Mouse (Mus musculus) forebrain, embryonic 16.5 days (tissue): Measurements from ENCODE around the gene Scmh1. TPM values are rescaled to one million over a fixed set of nuclear protein-coding genes. Genes with fewer than 3 reads are reported as not detected.

Source experiments
- ATAC-seq: fragments of 200-750 bp; cut with Nextera tagmentation; 2 replicates; pipeline ENCODE4 v1.8.0; 2017; ENCODE audit warnings: mild to moderate bottlenecking, moderate library complexity
- H3K27ac ChIP-seq: fragments of 300-500 bp; sonication (generic); 2 replicates; pipeline ENCODE4 v1.5.1; 2014; ENCODE audit warnings: low read length, control low read depth
- H3K27me3 ChIP-seq: fragments of 300-500 bp; sonication (generic); replicated peaks from 2 replicates; pipeline ENCODE4 v1.6.1; 2014; ENCODE audit warnings: low read length; ENCODE audit not compliant: control insufficient read depth, insufficient read depth
- H3K36me3 ChIP-seq: fragments of 300-500 bp; sonication (generic); 2 replicates; pipeline ENCODE4 v1.6.1; 2014; ENCODE audit not compliant: control insufficient read depth, insufficient read depth
- H3K4me1 ChIP-seq: fragments of 300-500 bp; sonication (generic); replicated peaks from 2 replicates; pipeline ENCODE4 v1.6.1; 2014; ENCODE audit warnings: low read length; ENCODE audit not compliant: control insufficient read depth, insufficient read depth
- H3K4me2 ChIP-seq: fragments of 300-500 bp; sonication (generic); 2 replicates; pipeline ENCODE4 v1.6.1; 2014; ENCODE audit warnings: mild to moderate bottlenecking, low read length, control low read depth
- H3K4me3 ChIP-seq: fragments of 300-500 bp; sonication (generic); replicated peaks from 2 replicates; pipeline ENCODE4 v1.5.1; 2014; ENCODE audit warnings: mild to moderate bottlenecking, low read length, control low read depth
- H3K9ac ChIP-seq: fragments of 300-500 bp; sonication (generic); replicated peaks from 2 replicates; pipeline ENCODE4 v1.6.1; 2014; ENCODE audit warnings: low read depth, low read length, control low read depth
- H3K9me3 ChIP-seq: fragments of 300-500 bp; sonication (generic); 2 replicates; pipeline ENCODE4 v1.6.1; 2016; ENCODE audit warnings: low read length; ENCODE audit not compliant: control insufficient read depth
- WGBS: fragments of 180-500 bp; shearing (Covaris S2); extraction: QIAGEN DNeasy Blood & Tissue Kit; methylation state at CpG from one replicate; pipeline ENCODE4 v1.1.7; 2014; 5-methylcytosine and 5-hydroxymethylcytosine counted together
- polyA plus RNA-seq: library from polyadenylated mRNA; unstranded; fragments of >200 nt; fragmentation: Nextera tagmentation; extraction: Ambion mirVana; gene quantifications from 2 replicates; pipeline ENCODE4 v1.2.1, GENCODE M21; 2015

Gene Scmh1
- polyA plus RNA-seq, 1 experiment from 2014 or later, result 80.2 TPM

- Histone ChIP-seq H3K4me3 (no peak overlapping the region), H3K9me3 (no peaks in the 10 kb centered on the region), H3K27ac (no peak overlapping the region), H3K9ac (no peak overlapping the region), H3K4me1 (peaks cover 17% of the 10 kb centered on the region), H3K36me3 (no peaks in the 10 kb centered on the region), H3K4me2 (no peak overlapping the region), H3K27me3 (no peaks in the 10 kb centered on the region)
- 11% methylated on average over 4 of the region's 4 CpGs for WGBS
- no peak for ATAC-seq
Measured at GRCm38 (mm10) chr4:120373813-120374212, 31.3 kb upstream of the Scmh1 start.

GRCm38 (mm10) chr4:120380811-120381391, 24.2 kb upstream of the Scmh1 start:
- no peak overlapping the region; the same call in 1 of the 2 replicates for H3K27ac ChIP-seq
- peak; percentile 80 for ATAC-seq
- 6% methylated on average over 7 of the region's 7 CpGs for WGBS

GRCm38 (mm10) chr4:120385496-120385895, 19.6 kb upstream of the Scmh1 start:
- no peak for ATAC-seq
- Histone ChIP-seq H3K9ac (no peak overlapping the region), H3K4me3 (no peak overlapping the region), H3K4me2 (no peak overlapping the region), H3K4me1 (peaks cover 9% of the 10 kb centered on the region), H3K27ac (no peak overlapping the region), H3K36me3 (no peaks in the 10 kb centered on the region), H3K27me3 (no peaks in the 10 kb centered on the region), H3K9me3 (no peaks in the 10 kb centered on the region)
- 82% methylated on average over 2 of the region's 2 CpGs for WGBS

More at GRCm38 (mm10) chr4:120380811-120381391, 24.2 kb upstream of the Scmh1 start:
- H3K27me3 ChIP-seq, result no peaks in the 10 kb centered on the region
- H3K9me3 ChIP-seq, result no peaks in the 10 kb centered on the region
- no peak overlapping the region for H3K9ac ChIP-seq
- 0 out of 2 replicates have a peak overlapping the region, but pooled peaks have one; percentile 16 for H3K4me2 ChIP-seq
- H3K4me1 ChIP-seq, result peaks cover 3% of the 10 kb centered on the region
- no peak overlapping the region for H3K4me3 ChIP-seq
- no peaks in the 10 kb centered on the region for H3K36me3 ChIP-seq

- Histone ChIP-seq H3K27me3 (no peaks in the 10 kb centered on the region), H3K9me3 (no peaks in the 10 kb centered on the region), H3K4me1 (peaks cover 6% of the 10 kb centered on the region; the same call in 1 of the 2 replicates), H3K4me3 (no peak overlapping the region), H3K27ac (no peak overlapping the region), H3K4me2 (no peak overlapping the region), H3K36me3 (no peaks in the 10 kb centered on the region), H3K9ac (no peak overlapping the region)
- no peak for ATAC-seq
- 38% methylated on average over 4 of the region's 4 CpGs for WGBS
Measured at GRCm38 (mm10) chr4:120387496-120387895, 17.6 kb upstream of the Scmh1 start.

GRCm38 (mm10) chr4:120387968-120388367, 17.1 kb upstream of the Scmh1 start:
- H3K4me3 ChIP-seq, result no peak overlapping the region
- ATAC-seq, result no peak
- H3K36me3 ChIP-seq, result no peaks in the 10 kb centered on the region
- H3K9ac ChIP-seq, result no peak overlapping the region
- H3K27ac ChIP-seq, result no peak overlapping the region
- no peak overlapping the region for H3K4me2 ChIP-seq
- 86% methylated on average over 2 of the region's 2 CpGs for WGBS
- no peaks in the 10 kb centered on the region for H3K27me3 ChIP-seq
- no peaks in the 10 kb centered on the region for H3K9me3 ChIP-seq
- peaks cover 6% of the 10 kb centered on the region; the same call in 1 of the 2 replicates for H3K4me1 ChIP-seq

GRCm38 (mm10) chr4:120388998-120389542, 16.0 kb upstream of the Scmh1 start:
- Histone ChIP-seq H3K9me3 (no peaks in the 10 kb centered on the region), H3K4me1 (peaks cover 6% of the 10 kb centered on the region; the same call in 1 of the 2 replicates), H3K4me2 (no peak overlapping the region), H3K4me3 (no peak overlapping the region), H3K27ac (peak overlapping the region; percentile 10), H3K36me3 (no peaks in the 10 kb centered on the region), H3K27me3 (no peaks in the 10 kb centered on the region), H3K9ac (no peak overlapping the region)
- WGBS, result 12% methylated on average over 3 of the region's 3 CpGs
- ATAC-seq, result no peak

GRCm38 (mm10) chr4:120389546-120389945, 15.5 kb upstream of the Scmh1 start:
- no peak overlapping the region for H3K9ac ChIP-seq
- no peaks in the 10 kb centered on the region for H3K27me3 ChIP-seq
- no peak overlapping the region for H3K4me3 ChIP-seq
- H3K4me1 ChIP-seq, result peaks cover 6% of the 10 kb centered on the region; the same call in 1 of the 2 replicates
- H3K4me2 ChIP-seq, result no peak overlapping the region
- no peaks in the 10 kb centered on the region for H3K9me3 ChIP-seq
- WGBS, result 15% methylated on average over 6 of the region's 6 CpGs
- H3K36me3 ChIP-seq, result no peaks in the 10 kb centered on the region
- ATAC-seq, result peak; percentile 70
- H3K27ac ChIP-seq, result peak overlapping the region; percentile 10

GRCm38 (mm10) chr4:120391591-120391990, 13.5 kb upstream of the Scmh1 start:
- H3K4me1 ChIP-seq, result peaks cover 6% of the 10 kb centered on the region; the same call in 1 of the 2 replicates
- H3K4me2 ChIP-seq, result no peak overlapping the region
- no peaks in the 10 kb centered on the region for H3K27me3 ChIP-seq
- H3K36me3 ChIP-seq, result no peaks in the 10 kb centered on the region
- H3K27ac ChIP-seq, result no peak overlapping the region
- no peak for ATAC-seq
- H3K9me3 ChIP-seq, result no peaks in the 10 kb centered on the region
- H3K4me3 ChIP-seq, result no peak overlapping the region
- 49% methylated on average over 6 of the region's 6 CpGs for WGBS
- no peak overlapping the region for H3K9ac ChIP-seq

GRCm38 (mm10) chr4:120392341-120392740, 12.7 kb upstream of the Scmh1 start:
- Histone ChIP-seq H3K9ac (no peak overlapping the region), H3K27me3 (no peaks in the 10 kb centered on the region), H3K36me3 (no peaks in the 10 kb centered on the region), H3K4me3 (no peak overlapping the region), H3K4me2 (no peak overlapping the region), H3K4me1 (peaks cover 6% of the 10 kb centered on the region; the same call in 1 of the 2 replicates), H3K9me3 (no peaks in the 10 kb centered on the region), H3K27ac (no peak overlapping the region)
- 84% methylated on average over 4 of the region's 4 CpGs for WGBS
- ATAC-seq, result no peak
